Mouse (Mus musculus): Measurements from ENCODE around the gene Pth2.

DNA sequence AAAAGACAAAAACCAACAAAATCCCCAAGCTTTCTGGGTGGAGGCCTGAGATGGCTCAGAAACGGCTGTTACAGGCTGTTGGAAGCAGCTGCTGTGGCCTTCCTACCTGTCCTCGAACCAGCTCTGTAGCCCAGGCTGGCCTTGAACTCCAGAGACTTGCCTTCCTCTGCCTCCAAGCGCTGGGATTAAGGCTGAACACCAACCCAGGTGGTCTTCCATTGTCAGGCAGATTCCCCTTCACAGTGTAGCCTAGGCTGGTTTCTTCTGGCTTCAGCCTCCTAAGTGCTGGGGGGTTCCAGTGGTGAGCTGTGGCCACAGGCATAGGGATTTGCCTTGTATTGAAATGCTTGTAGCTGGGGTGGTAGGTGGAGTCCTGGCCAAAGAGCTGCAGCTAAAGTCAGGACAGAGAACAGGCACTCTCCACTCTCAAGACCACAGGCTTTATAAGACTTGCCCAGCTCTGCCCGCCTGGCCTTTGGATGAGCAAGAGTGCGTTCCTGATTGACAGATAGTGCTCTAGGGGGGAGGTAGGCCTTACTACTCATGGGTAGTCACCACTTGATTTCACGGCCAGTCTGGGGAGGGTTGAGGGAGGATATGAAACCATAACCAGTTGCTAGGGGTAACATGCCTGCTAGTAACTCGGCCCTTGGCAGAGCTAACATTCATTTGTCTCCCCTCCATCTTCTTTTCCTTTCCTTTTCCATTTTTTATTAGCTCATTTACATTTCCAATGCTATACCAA is 48.8 kb downstream of the Pth2 start:
- no peak for TF ChIP-seq CTCF (IDR thresholded peaks at IDR 0.05)
- TF ChIP-seq POLR2A (IDR thresholded peaks at IDR 0.05; ENCODE audit: insufficient read depth, low read depth, low read length) = no peak

All from heart, adult 2 months (tissue).